Mouse (Mus musculus) bone marrow, adult 2 months (tissue): Measurements from ENCODE around the gene C330007P06Rik. TPM values are rescaled to one million over a fixed set of nuclear protein-coding genes. Genes with fewer than 3 reads are reported as not detected.
"Not testable (repeated sequence)": the region's sequence is repeated elsewhere in the genome, so short reads cannot be mapped to it uniquely, and the experiment has no call there.

ENCODE experiments used
- H3K27ac ChIP-seq: fragments of 200-500 bp; 2 replicates; pipeline ENCODE4 v1.5.1; 2012; ENCODE audit warnings: low read depth, mild to moderate bottlenecking, control low read depth, inconsistent platforms, low read length; ENCODE audit not compliant: control insufficient read depth, poor library complexity, insufficient read depth
- H3K4me1 ChIP-seq: fragments of 200-500 bp; 2 replicates; pipeline ENCODE4 v1.6.1; 2011; ENCODE audit warnings: low read length; ENCODE audit not compliant: control insufficient read depth, insufficient read depth
- H3K4me3 ChIP-seq: fragments of 200-500 bp; replicated peaks from 2 replicates; pipeline ENCODE3; 2011; ENCODE audit warnings: mild to moderate bottlenecking, low read depth, low read length, control low read depth; ENCODE audit not compliant: control insufficient read depth
- CTCF ChIP-seq: fragments of 200-500 bp; IDR thresholded peaks from 2 replicates; pipeline ENCODE4 v1.5.1; 2011; ENCODE audit warnings: low read length, control low read depth; ENCODE audit not compliant: control insufficient read depth, insufficient read depth
- POLR2A ChIP-seq: fragments of 200-500 bp; IDR thresholded peaks from 2 replicates; pipeline ENCODE4 v1.6.1; 2011; ENCODE audit warnings: low read depth, mild to moderate bottlenecking, control low read depth, low read length, borderline replicate concordance; ENCODE audit not compliant: control insufficient read depth
- WGBS: fragments of 180-500 bp; shearing (Covaris S2); methylation state at CpG from one replicate; pipeline ENCODE4 v1.1.7; 2018; 5-methylcytosine and 5-hydroxymethylcytosine counted together
- polyA plus RNA-seq: library from polyadenylated mRNA; stranded (reverse); fragments of >200 nt; gene quantifications from 2 replicates; pipeline ENCODE4 v1.2.4, GENCODE M21; 2011; ENCODE audit warnings: low replicate concordance; ENCODE audit not compliant: missing spikeins, insufficient read depth, insufficient read length

Gene C330007P06Rik
- polyA plus RNA-seq, 1 experiment: 11.4 TPM

DNA sequence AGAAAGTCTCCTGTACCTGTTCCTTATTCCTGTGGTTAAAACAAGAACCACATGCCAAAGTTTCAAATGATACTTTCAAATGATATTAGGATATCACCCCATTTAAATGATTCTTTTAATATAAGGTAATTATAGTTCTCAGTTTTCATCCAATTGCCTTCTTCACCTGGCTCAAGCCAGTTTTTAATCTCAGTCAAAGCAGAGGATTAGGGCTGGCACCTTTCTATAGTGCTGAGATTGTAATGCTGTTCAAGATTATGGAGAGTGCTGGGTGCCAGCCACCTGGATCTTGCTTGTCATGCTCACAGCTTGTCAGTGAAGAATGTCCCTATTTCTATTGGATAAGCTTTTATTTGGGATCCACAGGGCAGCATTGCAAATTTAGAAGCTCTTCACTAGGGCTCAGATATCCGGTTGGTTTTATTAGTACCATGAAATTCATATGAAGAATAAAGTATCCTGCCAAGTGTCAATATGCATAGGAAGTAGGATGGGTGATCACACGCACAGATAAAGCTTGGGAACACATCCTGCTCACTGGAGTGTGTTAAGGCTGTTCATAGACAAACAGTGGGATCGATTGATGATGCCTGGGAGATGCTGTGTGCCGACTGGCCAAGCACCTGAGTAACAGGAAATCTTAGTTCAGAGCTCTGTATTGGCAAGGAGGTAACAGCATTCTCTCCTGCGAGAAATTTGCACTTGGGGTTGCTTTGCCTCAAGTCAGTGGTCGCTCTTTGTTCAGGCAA lies 74.6 kb downstream of the C330007P06Rik start:
- Histone ChIP-seq H3K4me3 (no peak overlapping the region), H3K4me1 (no peaks in the 10 kb centered on the region; the same call in 1 of the 2 replicates), H3K27ac (no peak overlapping the region)
- WGBS: 61% methylated on average over 6 of the region's 6 CpGs
- TF ChIP-seq POLR2A: no peak
- no peak for TF ChIP-seq CTCF

DNA sequence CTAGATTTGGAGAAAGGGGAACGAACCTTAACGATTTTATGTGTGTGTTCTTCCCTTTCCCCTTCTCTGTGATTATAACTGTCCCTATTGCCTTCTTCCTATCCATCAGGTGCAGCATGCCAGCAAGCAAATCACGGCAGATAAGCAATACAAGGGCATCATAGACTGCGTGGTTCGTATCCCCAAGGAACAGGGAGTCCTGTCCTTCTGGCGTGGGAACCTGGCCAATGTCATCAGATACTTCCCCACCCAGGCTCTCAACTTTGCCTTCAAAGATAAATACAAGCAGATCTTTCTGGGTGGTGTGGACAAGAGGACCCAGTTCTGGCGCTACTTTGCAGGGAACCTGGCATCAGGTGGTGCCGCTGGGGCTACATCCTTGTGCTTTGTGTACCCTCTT lies 77.2 kb downstream of the C330007P06Rik start:
- not testable (repeated sequence) for H3K27ac ChIP-seq, H3K4me1 ChIP-seq
- H3K4me3 ChIP-seq: peak overlapping the region; percentile 34
- 44% methylated on average over 8 of the region's 8 CpGs for WGBS

DNA sequence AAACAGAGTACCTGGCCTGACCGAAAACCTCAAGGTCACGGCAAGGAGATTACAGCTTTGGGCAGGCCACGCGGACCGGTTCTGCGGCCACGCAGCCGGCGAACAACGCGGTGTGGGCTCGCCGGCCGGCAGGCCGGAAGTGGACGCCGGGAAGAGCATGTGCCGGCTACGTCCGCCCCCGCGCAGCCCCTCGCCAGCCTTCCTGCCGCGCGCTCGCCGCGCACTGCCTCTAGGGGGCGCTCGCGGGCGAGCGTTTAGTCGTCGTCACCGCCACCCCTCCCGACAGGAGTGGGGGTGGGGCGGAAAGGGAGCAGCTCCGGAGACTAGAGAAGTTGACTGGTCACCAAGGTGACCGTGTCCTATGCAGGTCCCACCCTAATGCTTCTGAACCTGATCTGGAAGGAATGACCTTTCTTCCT lies 77.7 kb downstream of the C330007P06Rik start:
- TF ChIP-seq POLR2A (peak; percentile 36; the same call in 1 of the 2 replicates), CTCF (peak; percentile 63)
- peak overlapping the region; percentile 91 for H3K4me3 ChIP-seq
- peak overlapping the region; percentile 95 for H3K27ac ChIP-seq
- WGBS: 8% methylated on average over 38 of the region's 41 CpGs
- no peaks in the 10 kb centered on the region; the same call in 1 of the 2 replicates for H3K4me1 ChIP-seq

DNA sequence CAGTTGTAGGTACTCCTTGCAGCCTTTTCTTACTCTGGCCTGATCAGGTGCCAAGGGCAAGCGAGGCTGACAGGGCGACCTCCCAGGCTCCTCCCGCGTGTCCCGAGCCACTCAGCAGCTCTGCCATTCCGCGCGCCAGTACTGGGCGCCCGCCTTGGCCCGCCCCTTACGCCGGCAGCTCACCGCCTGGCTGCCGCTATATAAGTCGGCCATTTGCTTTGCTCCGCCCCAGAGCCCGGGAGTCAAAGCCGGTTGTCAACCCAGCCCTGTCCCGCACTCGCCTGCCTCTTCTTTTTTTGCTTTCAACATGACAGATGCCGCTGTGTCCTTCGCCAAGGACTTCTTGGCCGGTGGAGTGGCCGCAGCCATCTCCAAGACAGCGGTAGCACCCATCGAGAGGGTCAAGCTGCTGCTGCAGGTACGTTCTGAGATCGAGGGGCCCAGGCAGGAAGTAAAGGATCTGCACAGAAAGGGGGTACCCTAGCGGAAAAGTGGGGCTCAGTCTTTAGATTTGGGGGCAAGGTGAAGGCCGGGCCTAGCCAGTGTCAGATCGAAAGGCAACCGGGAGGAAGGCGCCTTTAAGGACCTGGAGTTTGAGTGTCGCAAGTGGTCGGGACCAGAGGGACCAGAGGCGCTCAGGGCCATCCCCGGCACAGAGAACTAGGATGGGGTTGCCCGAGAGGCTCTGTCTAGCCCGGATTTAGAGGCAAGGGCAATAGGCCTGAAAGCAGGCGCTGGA lies 78.3 kb downstream of the C330007P06Rik start, which contains the start of gene Slc25a5:
Gene Slc25a5, plus strand, starts transcription at position 228 of the 739 bp plus-strand sequence.
- Histone ChIP-seq H3K4me3 (peak within 1 kb of the TSS; percentile 91), H3K4me1 (no peaks in the 10 kb centered on the region; the same call in 1 of the 2 replicates), H3K27ac (peak within 1 kb of the TSS; percentile 95)
- 13% methylated on average over 41 of the region's 41 CpGs for WGBS
- TF ChIP-seq POLR2A: peak; percentile 83; the same call in 1 of the 2 replicates
- TF ChIP-seq CTCF: no peak

DNA sequence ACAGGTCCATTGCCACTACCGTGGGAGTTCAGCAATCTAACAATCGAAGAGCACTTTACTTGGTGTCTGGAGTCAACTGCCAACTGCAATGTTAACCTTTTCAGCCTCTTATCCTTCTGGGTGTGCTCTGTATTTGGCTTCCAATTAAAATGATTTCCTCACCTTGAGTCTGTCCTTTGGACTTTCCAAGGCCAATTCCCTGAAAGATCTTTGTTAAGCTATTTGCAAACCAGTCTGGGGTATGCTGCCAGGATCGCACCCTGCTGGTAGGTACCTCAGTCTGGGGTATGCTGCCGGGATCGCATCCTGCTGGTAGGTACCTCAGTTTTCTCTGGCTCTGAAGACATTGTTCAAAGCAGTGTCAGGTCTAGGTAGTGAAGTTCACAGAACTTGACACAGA lies 79.3 kb downstream of the C330007P06Rik start:
- WGBS: 91% methylated on average over 5 of the region's 5 CpGs

DNA sequence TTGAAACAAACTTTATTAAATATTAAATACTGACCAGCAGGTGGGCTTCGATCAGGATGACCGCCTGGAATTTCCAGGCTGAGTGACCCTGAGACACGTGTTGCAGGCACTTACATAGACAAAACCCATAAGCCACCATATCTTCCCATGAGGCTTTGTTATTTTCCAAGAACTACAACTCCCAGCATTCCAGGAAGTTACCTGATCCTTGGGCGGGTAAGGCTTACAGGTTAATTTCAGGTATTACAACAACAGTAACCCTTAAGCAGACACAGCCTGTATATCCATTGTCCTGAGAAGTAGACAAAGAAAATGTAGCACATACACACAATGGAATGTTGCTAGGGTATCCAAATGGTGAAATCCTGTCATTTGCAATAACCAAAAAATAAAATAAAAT lies 84.6 kb downstream of the C330007P06Rik start:
- Histone ChIP-seq H3K27ac (no peak overlapping the region), H3K4me3 (no peak overlapping the region), H3K4me1 (no peaks in the 10 kb centered on the region)
- WGBS: 76% methylated on average over 4 of the region's 4 CpGs
- TF ChIP-seq POLR2A (no peak), CTCF (no peak)

More for the DNA sequence above, 79.3 kb downstream of the C330007P06Rik start:
- H3K4me1 ChIP-seq: no peaks in the 10 kb centered on the region; the same call in 1 of the 2 replicates
- no peak overlapping the region for H3K4me3 ChIP-seq
- H3K27ac ChIP-seq: no peak overlapping the region
- TF ChIP-seq CTCF: no peak
- TF ChIP-seq POLR2A: no peak

DNA sequence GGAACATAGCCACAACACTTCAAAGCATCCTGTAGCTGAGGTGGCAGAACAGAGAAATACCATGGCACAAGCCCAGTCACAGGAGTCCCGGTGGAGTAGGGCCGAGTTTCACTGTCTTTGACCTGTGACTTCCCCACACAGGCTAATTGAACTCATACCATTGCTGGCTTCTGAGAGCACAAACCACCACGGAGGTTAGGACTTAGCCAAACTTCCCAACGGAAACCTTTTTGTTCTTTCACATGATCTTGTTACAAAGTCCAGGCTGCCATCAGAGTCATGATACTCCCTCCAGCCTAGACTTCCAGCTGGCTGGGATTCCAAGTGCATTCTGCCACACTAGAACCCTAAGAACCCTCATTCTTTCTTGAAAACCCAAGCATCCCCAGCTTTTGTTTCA lies 96.2 kb downstream of the C330007P06Rik start:
- H3K4me3 ChIP-seq: no peak overlapping the region
- TF ChIP-seq POLR2A (no peak), CTCF (no peak)
- H3K4me1 ChIP-seq: no peaks in the 10 kb centered on the region
- WGBS: 75% methylated on average over 4 of the region's 4 CpGs
- H3K27ac ChIP-seq: no peak overlapping the region

DNA sequence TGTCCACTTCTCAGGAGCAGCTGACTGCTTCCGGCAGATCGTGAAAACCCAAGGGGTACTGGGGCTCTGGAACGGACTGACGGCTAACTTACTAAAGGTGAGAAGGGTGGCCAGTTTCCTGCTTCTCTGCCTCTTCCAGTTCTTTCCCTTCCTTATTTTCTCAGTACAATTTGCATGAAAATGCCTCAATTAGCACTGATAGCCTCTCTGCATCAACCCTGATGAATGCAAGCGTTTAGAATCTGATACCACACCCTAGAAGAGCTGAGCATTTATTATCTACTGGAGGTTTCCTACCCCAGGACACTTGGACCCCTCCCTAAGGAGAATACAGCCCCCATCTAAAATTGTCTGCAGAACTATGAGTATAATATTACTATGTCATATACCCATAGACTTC lies 98.4 kb downstream of the C330007P06Rik start:
- no peaks in the 10 kb centered on the region for H3K4me1 ChIP-seq
- H3K27ac ChIP-seq: no peak overlapping the region
- H3K4me3 ChIP-seq: no peak overlapping the region
- no peak for TF ChIP-seq POLR2A
- TF ChIP-seq CTCF: no peak
- 90% methylated on average over 5 of the region's 5 CpGs for WGBS

Other genes starting within 250 kb of the C330007P06Rik start
- 1.5 and 1.6 TPM in 2 replicates for gene Akap17b, start 228.7 kb downstream of the C330007P06Rik start, polyA plus RNA-seq
- gene Slc25a43, start 130.5 kb downstream of the C330007P06Rik start, polyA plus RNA-seq: not detected in 2 replicates
- 102 and 183 TPM in 2 replicates for gene Slc25a5, start 78.5 kb downstream of the C330007P06Rik start, polyA plus RNA-seq
- gene Ube2a, start 211 bp downstream of the C330007P06Rik start, polyA plus RNA-seq: 19.7 and 50.9 TPM in 2 replicates
- 1.7 and 3.4 TPM in 2 replicates for gene Nkrf, start 28.8 kb upstream of the C330007P06Rik start, polyA plus RNA-seq
- 12.6 and 17.5 TPM in 2 replicates for gene Sept6, start 117.7 kb upstream of the C330007P06Rik start, polyA plus RNA-seq
- gene Sowahd, start 174.7 kb upstream of the C330007P06Rik start, polyA plus RNA-seq: not detected in 2 replicates
- gene Rpl39, start 211.3 kb upstream of the C330007P06Rik start, polyA plus RNA-seq: 407 and 550 TPM in 2 replicates
- gene Upf3b, start 236.2 kb upstream of the C330007P06Rik start, polyA plus RNA-seq: 40.7 and 43.2 TPM in 2 replicates